Mouse (Mus musculus) heart, postnatal 0 days (tissue): ENCODE data around the gene Lgi4. TPM values are rescaled to one million over a fixed set of nuclear protein-coding genes. Genes with fewer than 3 reads are reported as not detected.
A peak's percentile ranks its signal among the peaks of the same experiment; 100 is the strongest.

ENCODE experiments used
- ATAC-seq: fragments of 200-750 bp; cut with Nextera tagmentation; 2 replicates; pipeline ENCODE4 v1.8.0; 2017; ENCODE audit warnings: low read depth, moderate number of reproducible peaks, moderate library complexity; ENCODE audit not compliant: insufficient read depth
- DNase-seq: peaks from one replicate; pipeline ENCODE4 v3.0.0-alpha.2; 2016; ENCODE audit warnings: low spot score
- H3K27ac ChIP-seq: fragments of 300-500 bp; sonication (generic); 2 replicates; pipeline ENCODE4 v1.5.1; 2014; ENCODE audit warnings: low read depth, mild to moderate bottlenecking
- H3K27me3 ChIP-seq: fragments of 300-500 bp; sonication (generic); 2 replicates; pipeline ENCODE4 v1.6.1; 2014; ENCODE audit warnings: low read length, mixed read lengths; ENCODE audit not compliant: control insufficient read depth, insufficient read depth
- H3K36me3 ChIP-seq: fragments of 300-500 bp; sonication (generic); replicated peaks from 2 replicates; pipeline ENCODE4 v1.6.1; 2014; ENCODE audit warnings: low read length, mixed read lengths; ENCODE audit not compliant: control insufficient read depth, insufficient read depth
- H3K4me1 ChIP-seq: fragments of 300-500 bp; sonication (generic); 2 replicates; pipeline ENCODE4 v1.6.1; 2014; ENCODE audit warnings: antibody characterized with exemption; ENCODE audit not compliant: control insufficient read depth, insufficient read depth
- H3K4me2 ChIP-seq: fragments of 300-500 bp; sonication (generic); 2 replicates; pipeline ENCODE4 v1.6.1; 2014; ENCODE audit warnings: low read depth, mild to moderate bottlenecking, low read length, moderate library complexity
- H3K4me3 ChIP-seq: fragments of 300-500 bp; sonication (generic); 2 replicates; pipeline ENCODE4 v1.5.1; 2014; ENCODE audit warnings: low read depth, low read length
- H3K9ac ChIP-seq: fragments of 300-500 bp; sonication (generic); replicated peaks from 2 replicates; pipeline ENCODE4 v1.6.1; 2014; ENCODE audit warnings: low read depth, low read length, mixed read lengths
- H3K9me3 ChIP-seq: fragments of 300-500 bp; sonication (generic); replicated peaks from 2 replicates; pipeline ENCODE4 v1.6.1; 2016; ENCODE audit warnings: low read length; ENCODE audit not compliant: control insufficient read depth
- CTCF ChIP-seq: IDR thresholded peaks from 2 replicates; pipeline ENCODE4 v1.5.1; 2016; ENCODE audit warnings: antibody characterized with exemption, control low read depth, low read depth
- EP300 ChIP-seq: IDR thresholded peaks from 2 replicates; pipeline ENCODE4 v1.6.1; 2016; ENCODE audit warnings: antibody characterized with exemption, low read depth
- WGBS: fragments of 180-500 bp; shearing (Covaris S2); extraction: QIAGEN DNeasy Blood & Tissue Kit; methylation state at CpG from one replicate; pipeline ENCODE4 v1.1.7; 2014; 5-methylcytosine and 5-hydroxymethylcytosine counted together
- polyA plus RNA-seq: library from polyadenylated mRNA; unstranded; fragments of >200 nt; fragmentation: Nextera tagmentation; extraction: Ambion mirVana; gene quantifications from 2 replicates; pipeline ENCODE4 v1.2.1, GENCODE M21; 2015
- total RNA-seq: library from RNA; depleted of rRNA; stranded (reverse); fragments of >200 nt; gene quantifications from 2 replicates; pipeline ENCODE4 v1.2.3, GENCODE M21; 2014; ENCODE audit warnings: low replicate concordance

Gene Lgi4
- total and polyA plus RNA-seq, 2 experiments from 2014 or later: 0.08 to 2.7 TPM

DNA sequence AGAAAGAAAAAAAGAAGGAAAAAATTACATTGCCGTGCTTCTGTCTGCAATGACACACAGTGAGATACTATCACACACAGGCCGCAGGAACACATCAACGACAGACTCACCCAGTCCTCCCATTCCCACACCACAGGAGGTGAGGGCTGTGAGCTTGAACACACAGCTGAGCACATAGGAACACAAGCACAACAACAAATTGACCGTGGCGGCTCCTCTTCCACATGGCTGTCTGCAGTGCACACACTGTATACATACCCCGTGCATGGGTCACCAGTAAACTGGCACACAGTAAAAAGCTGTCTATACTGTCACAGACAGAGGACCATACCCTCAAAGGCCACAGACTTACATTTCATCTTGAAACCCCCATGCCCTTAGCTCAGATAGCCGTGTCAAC, 2.7 kb upstream of the Lgi4 start:
- peaks cover 19% of the 10 kb centered on the region for H3K4me1 ChIP-seq
- WGBS: 63% methylated on average over 7 of the region's 7 CpGs
- no peak overlapping the region for H3K4me2 ChIP-seq
- H3K27me3 ChIP-seq: peaks cover 15% of the 10 kb centered on the region
- ATAC-seq (no peak), DNase-seq (no peak)
- no peak for TF ChIP-seq CTCF
- no peak for TF ChIP-seq EP300
- H3K36me3 ChIP-seq: no peaks in the 10 kb centered on the region
- peak overlapping the region; percentile 98; the same call in 1 of the 2 replicates for H3K27ac ChIP-seq
- H3K9me3 ChIP-seq: no peaks in the 10 kb centered on the region
- no peak overlapping the region for H3K9ac ChIP-seq
- H3K4me3 ChIP-seq: no peak overlapping the region

DNA sequence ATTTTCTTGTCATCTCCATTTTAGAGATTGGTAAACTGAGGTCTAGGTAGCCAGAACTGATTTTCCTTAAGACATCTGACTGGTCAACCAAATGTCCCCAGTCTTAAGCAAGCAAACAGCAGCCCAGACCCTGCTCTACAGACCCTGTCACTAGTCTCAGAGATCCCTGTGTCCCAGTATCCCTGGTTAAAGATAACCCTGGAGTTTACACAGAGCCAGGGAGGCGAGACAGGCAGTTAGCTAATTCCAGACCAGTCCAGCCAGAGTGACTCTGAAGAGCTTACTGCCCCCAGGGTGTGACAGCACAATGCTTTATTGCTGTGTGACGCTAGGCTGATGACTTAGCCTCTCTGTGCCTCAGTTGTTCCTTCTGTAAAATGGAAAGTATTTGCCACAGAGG, 2.1 kb upstream of the Lgi4 start, which contains the start of gene Fxyd1:
Gene Fxyd1, minus strand, starts transcription at position 129 of the 400 bp plus-strand sequence.
- WGBS: 68% methylated on average over 2 of the region's 2 CpGs
- Histone ChIP-seq H3K4me3 (no peak within 1 kb of the TSS), H3K36me3 (no peaks in the 10 kb centered on the region), H3K9ac (no peak within 1 kb of the TSS), H3K4me1 (peaks cover 14% of the 10 kb centered on the region), H3K9me3 (no peaks in the 10 kb centered on the region), H3K4me2 (peak within 1 kb of the TSS; percentile 70; the same call in 1 of the 2 replicates), H3K27me3 (peaks cover 10% of the 10 kb centered on the region), H3K27ac (peak within 1 kb of the TSS; percentile 98)
- ATAC-seq (no peak), DNase-seq (no peak)
- TF ChIP-seq CTCF (no peak), EP300 (no peak)

DNA sequence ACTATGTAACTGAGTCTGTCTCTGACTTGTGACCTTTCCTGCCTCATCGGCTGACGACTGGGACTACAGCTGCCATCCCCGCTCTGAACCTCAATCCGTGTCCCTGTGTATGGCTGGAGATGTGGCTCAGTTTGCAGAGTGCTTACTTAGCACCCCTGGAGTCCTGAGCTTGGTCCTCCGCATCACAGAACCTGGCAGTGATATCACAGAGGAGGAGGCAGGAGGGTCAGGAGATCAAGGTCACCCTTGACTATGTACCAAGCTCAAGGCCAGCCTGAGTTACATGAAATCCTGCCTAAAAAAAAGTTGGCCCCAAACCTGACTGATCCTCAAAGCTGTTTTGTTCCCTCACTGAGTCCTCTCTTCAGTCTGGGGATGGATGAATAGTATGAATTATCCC, 1.4 kb upstream of the Lgi4 start:
- H3K27me3 ChIP-seq: 0 out of 2 replicates have a peak, but pooled peaks cover 4% of the 10 kb centered on the region
- no peak overlapping the region for H3K4me2 ChIP-seq
- WGBS: 71% methylated on average over 5 of the region's 5 CpGs
- no peak overlapping the region for H3K9ac ChIP-seq
- DNase-seq: no peak
- no peaks in the 10 kb centered on the region for H3K9me3 ChIP-seq
- ATAC-seq: no peak
- peaks cover 7% of the 10 kb centered on the region for H3K4me1 ChIP-seq
- no peak overlapping the region for H3K27ac ChIP-seq
- TF ChIP-seq CTCF (no peak), EP300 (no peak)
- H3K4me3 ChIP-seq: no peak overlapping the region
- no peaks in the 10 kb centered on the region for H3K36me3 ChIP-seq

DNA sequence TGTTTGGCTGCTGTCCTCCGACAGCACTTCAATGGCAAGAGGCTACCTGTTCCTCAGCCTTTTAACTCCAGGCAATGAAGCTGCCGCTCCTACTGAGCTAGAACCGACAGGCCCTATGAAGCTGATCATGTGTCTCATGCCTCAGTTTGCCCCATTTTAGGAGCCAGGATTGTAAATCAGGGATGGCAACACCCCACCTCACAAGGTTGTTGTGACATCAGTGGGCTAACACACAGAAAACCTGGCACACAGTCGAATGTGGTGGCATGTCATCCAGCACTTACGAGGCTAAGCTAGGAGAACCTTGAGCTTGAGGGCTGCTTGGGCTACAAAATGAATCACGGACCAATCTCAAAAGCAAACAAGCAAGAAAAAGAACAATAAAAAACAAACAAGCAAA, 931 bp upstream of the Lgi4 start:
- no peak overlapping the region for H3K4me2 ChIP-seq
- ATAC-seq (no peak), DNase-seq (no peak)
- TF ChIP-seq CTCF: no peak
- TF ChIP-seq EP300: no peak
- H3K9me3 ChIP-seq: no peaks in the 10 kb centered on the region
- H3K9ac ChIP-seq: no peak overlapping the region
- no peak overlapping the region for H3K27ac ChIP-seq
- no peaks in the 10 kb centered on the region for H3K27me3 ChIP-seq
- H3K4me3 ChIP-seq: no peak overlapping the region
- no peaks in the 10 kb centered on the region for H3K36me3 ChIP-seq
- peaks cover 4% of the 10 kb centered on the region; the same call in 1 of the 2 replicates for H3K4me1 ChIP-seq
- WGBS: 82% methylated on average over 6 of the region's 6 CpGs

DNA sequence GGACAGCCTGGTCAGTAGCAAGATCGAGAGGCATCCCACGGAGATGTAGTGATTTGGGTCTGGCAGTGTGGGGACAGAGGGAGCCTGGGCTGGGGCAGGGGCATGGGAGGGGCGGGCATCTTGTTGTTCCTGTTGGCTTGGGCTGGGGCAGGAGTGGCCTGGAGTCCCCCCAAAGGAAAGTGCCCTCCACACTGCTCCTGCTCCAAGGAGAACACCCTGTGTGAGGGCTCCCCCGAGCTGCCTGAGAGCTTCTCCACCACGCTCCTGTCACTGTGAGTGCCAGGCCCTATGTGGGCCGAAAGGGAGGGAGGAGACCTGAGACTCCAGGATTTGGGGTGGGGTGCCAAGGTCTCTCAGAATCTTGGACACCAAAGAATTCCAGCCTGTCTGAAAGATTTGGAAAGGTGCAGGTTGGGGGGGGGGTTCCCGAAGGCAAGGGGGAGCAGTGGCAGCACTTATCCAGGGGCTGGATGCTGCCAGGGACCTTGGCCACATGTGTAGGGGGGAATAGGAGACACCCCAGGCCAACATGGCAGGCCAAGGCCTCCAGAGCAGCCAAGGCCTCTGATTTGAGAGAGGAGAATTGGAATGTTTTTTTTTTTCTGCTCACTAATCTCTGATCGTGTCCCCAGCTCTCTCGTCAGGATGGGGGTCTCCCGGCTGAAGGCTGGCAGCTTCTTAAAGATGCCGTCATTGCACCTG, 928 bp downstream of the Lgi4 start:
- 69% methylated on average over 11 of the region's 11 CpGs for WGBS
- H3K9ac ChIP-seq: no peak overlapping the region

DNA sequence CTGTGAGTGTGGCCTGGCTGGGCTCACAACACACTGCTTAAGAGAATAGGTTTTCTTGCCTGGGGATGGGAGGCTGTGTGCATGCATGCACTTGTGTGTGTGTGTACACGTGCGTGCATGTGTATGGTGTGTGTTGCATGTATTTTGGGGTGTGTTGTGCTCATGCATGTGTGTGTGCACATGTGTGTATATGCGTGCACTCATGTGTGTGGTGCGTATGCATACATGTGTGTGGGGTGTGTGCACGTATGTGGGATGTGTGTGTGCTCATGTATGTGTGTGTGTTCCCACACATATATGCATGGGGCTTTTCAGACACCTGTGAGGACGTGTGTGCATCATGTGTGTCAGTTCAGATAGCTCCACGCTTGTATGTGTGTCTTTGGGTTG, 1.5 kb downstream of the Lgi4 start:
- no peak for DNase-seq
- no peak overlapping the region for H3K9ac ChIP-seq
- no peaks in the 10 kb centered on the region for H3K36me3 ChIP-seq
- H3K4me3 ChIP-seq: no peak overlapping the region
- WGBS: 87% methylated on average over 7 of the region's 7 CpGs
- H3K4me2 ChIP-seq: no peak overlapping the region
- TF ChIP-seq EP300 (no peak), CTCF (no peak)
- no peak for ATAC-seq
- no peak overlapping the region for H3K27ac ChIP-seq
- no peaks in the 10 kb centered on the region for H3K27me3 ChIP-seq
- no peaks in the 10 kb centered on the region for H3K9me3 ChIP-seq
- no peaks in the 10 kb centered on the region for H3K4me1 ChIP-seq

More for the DNA sequence above, 928 bp downstream of the Lgi4 start:
- TF ChIP-seq EP300 (no peak), CTCF (no peak)
- no peak overlapping the region for H3K4me3 ChIP-seq
- H3K4me1 ChIP-seq: no peaks in the 10 kb centered on the region
- H3K9me3 ChIP-seq: no peaks in the 10 kb centered on the region
- H3K36me3 ChIP-seq: no peaks in the 10 kb centered on the region
- H3K27ac ChIP-seq: no peak overlapping the region
- no peak overlapping the region for H3K4me2 ChIP-seq
- H3K27me3 ChIP-seq: no peaks in the 10 kb centered on the region
- DNase-seq: no peak
- no peak for ATAC-seq
